Mouse (Mus musculus) mouse embryonic stem cell (cell line): ENCODE data around the gene Map2k1.
"Not testable (repeated sequence)": the region's sequence is repeated elsewhere in the genome, so short reads cannot be mapped to it uniquely, and the experiment has no call there.

Experiments
- in situ Hi-C, 2 experiments: fragments of 300-500 bp; cut with MboI; formaldehyde crosslinking; loops; 1 replicate in 1 of 2; 3 replicates in 1 of 2; pipeline ENCODE4 v1.14.3; 2019 to 2020; ENCODE audit warnings: low sequenced_read_pairs in 2 of 2, low pct_unique_long_range_greater_than_20kb in 1 of 2, mixed read lengths in 1 of 2; ENCODE audit not compliant: unreplicated experiment in 1 of 2

The Map2k1 gene

DNA sequence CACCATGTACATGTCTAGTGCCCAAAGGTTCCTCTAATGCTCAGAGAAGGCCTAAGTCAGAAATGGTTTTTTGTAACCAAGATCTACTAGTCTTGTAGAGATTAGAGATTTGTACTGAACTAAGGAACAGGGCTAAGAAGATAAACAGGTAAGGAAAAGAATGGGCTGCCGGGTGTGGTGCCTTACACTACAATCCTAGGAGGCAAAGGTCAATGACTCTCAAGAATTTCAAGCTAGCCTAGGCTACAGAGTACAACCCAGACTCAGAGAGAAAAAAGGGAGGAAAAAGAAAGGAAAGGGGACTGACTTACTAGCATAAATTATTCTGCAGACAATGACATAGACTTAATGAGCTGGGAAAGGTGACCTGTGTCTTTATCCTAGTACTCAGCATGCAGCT, 32.8 kb downstream of the Map2k1 start:
- in situ Hi-C loops = no loop called here

DNA sequence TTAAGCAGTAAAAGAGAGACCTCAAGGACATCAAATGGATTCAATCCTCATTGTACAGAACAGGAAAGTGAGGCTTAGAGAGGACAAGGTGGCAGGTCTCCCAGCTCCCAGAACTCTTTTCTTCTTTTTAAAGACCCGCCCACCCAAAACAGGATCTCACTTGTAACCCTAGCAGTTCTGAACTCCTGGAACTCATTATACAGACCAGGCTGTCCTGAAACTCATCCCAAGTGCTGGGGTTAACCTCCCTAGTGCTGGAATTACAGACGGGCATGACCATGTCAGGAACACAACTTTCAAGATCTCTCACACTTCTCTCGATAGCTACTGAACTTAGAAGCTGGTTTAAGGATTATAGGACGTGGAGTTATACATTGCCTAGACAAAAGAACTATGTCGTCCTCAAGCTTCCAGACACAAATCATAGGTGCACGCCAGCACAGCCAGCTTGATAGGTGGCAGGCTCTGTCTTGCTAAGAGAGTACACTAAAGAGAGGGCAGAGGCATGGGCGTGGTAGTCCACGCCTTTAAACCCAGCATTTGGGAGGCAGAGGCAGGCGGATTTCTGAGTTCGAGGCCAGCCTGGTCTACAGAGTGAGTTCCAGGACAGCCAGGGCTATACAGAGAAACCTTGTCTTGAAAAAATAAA, 33.5 kb downstream of the Map2k1 start:
- in situ Hi-C loops = no loop called here

DNA sequence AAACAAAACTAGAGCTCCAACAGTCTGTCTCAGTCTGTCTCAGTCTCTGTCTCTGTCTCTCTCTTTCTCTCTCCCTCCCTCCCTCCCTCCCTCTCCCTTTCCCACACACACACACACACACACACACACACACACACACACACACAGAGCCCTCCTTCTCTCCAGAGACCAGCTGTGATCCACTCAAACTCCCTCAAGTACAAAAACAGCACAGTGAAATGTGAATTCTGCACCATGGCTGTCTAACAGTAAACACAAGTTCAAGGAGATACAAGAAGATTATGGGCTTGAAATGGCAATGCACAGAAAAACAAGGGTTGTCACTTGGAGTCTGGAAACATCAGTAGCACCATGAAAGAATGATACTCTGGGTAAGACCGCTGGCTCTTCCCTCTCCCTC, 34.1 kb downstream of the Map2k1 start:
- in situ Hi-C loops = no loop called here

DNA sequence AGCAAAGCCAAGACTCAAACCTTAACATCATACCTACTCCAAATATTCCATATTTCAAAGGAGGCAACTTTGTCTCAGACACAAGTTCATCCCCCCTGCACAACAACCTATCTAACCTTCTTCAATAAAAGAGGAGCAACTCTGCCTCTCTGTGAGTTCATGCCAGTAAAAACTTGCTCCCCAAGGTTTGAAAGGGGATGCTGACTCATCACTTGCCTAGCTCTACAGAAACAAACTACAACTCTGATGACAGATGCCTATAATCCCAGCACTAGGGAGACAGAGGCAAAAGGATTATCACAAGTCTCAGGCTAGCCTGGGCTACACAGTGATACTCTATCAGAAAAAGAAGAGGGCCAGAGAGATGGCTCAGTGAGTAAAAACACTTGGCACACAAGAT, 35.5 kb downstream of the Map2k1 start:
- in situ Hi-C loops = no loop called here

DNA sequence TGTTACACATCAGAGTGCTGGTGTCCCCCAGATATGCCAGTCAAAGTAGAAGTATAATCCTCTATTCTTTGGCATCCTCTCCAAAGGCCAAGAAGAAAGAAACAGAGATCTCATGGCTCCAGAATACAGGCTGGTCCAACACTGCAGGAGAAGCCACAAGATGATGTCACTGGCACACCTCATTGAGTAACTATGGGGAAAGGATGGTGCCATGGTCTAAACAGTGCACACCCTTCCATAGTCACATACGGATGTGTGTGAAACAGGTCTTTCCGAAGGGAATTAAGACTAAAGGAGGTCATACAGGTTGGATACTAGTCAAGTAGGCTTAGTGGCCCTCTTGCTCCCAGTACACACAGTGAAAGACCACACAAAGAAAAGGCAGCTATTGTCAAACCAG, 36.8 kb downstream of the Map2k1 start:
- in situ Hi-C loops = no loop called here

DNA sequence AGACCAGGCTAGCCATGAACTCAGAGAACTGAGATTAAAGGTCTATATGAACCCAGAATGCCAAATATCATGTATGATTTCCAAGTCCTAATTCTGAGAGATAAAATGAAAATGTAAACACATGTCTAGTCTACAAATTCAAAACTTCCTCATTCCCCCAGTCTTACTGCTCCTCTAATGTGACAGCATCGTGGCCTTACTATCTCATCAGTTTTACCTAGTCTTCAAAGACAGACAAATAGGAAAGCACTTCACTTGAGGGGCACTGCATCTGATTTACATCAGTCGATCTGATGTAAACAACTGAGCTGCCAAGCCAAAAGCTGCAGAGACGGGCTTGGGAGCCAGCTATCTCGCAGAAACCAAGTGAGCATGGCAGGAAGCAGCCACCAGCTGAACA, 37.3 kb downstream of the Map2k1 start:
- in situ Hi-C loops = no loop called here

DNA sequence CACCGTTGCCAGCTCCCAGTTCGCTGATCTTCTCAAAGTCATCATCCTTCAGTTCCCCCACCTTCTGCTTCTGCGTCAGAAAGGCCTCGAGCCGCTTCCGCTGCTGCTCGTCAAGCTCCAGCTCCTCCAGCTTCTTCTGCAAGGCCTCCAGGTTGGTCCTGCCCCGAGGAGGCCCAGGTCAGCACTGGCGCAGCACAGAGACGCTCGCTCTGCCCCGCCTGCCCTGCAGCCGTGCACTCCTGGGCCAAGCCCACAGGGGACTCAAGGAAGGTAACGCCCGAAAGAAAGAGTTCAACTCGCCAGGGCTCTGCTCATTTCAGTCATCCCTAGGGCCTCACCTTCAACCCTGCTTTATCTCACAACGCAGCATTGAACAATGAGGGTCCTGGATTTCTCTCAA, 39.0 kb downstream of the Map2k1 start:
- in situ Hi-C loops = no loop called here

DNA sequence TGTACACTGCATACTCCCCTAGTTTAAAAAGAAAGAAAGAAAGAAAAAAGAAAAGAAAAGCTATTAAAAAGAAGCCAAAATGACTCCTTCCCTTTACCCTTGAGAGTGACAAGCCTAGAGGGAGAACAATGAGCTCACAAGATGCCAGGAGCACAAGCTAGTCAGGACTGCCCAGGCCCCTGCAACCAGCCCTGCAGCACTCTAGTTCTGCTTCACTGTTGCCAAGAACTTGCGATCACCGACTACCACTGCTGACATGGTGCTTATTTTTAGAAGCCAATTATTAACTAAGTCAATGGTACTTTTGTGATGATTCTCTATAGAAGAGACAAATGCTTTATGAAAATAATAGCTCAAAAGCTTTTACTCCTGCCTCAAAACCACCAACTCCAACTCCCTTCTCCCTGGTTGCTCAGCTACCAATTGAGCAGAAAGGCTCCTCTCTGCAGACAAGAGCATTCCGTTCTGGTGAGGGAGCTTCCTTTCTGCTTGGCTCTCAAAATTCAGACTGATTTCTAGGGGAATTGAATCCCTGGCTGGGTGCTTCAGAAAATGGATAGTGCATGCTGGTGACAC, 45.8 kb downstream of the Map2k1 start:
- in situ Hi-C loops = no loop called here

DNA sequence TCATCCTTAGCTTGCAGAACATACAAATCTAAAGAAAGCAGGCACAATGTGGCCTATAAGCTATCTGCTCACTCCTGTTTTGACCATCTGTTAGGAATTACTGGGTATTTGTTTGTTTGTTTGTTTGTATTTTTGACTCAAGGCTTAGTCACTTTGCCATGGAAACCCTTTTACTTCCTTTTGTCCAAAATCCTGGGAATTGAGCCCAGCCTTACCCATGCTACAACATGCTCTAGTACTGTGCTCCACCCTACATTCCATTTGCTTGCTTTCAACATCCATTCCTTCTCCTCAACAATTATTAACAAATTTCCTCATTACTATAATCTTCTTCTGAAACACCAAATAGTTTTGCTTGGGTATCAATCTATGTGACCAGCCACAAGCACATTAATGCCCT, 50.6 kb downstream of the Map2k1 start:
- in situ Hi-C loops = no loop called here

DNA sequence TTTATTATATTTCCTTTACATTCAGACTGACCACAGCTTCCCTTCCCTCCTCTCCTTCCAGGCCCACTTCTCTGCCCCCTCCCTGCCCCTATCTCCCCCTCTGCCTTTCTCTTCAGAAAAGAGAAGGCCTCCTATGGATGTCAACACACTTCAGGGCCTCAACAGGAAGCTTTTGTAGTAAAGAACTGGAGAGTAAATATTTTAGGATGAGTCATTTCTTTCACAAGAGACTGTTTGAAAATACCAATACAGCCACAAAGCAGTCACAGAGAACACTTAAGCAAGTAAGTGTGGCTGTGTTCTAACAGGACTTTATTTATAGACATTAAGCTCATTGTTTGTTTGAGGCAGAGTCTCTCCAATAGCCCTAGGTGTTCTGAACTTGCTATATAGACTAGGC, 51.1 kb downstream of the Map2k1 start:
- in situ Hi-C loops = no loop called here

DNA sequence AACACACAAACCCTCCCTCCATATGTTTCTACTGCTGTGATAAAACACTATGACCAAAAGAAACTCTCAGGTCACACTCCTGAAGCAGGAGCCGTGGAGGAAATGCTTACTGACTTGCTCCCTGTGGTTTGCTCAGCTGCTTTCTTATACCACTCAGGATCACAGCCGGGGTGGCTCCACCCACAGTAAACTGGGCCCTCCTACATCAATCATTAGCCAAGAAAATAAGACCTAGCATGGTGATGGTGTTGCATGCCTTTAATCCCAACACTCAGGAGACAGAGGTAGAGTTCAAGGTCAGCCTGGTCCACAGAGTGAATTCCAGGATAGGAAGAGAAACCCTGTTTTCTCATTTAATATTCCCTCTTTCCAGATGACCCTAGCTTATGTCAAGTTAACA, 53.5 kb downstream of the Map2k1 start:
- in situ Hi-C loops = no loop called here

DNA sequence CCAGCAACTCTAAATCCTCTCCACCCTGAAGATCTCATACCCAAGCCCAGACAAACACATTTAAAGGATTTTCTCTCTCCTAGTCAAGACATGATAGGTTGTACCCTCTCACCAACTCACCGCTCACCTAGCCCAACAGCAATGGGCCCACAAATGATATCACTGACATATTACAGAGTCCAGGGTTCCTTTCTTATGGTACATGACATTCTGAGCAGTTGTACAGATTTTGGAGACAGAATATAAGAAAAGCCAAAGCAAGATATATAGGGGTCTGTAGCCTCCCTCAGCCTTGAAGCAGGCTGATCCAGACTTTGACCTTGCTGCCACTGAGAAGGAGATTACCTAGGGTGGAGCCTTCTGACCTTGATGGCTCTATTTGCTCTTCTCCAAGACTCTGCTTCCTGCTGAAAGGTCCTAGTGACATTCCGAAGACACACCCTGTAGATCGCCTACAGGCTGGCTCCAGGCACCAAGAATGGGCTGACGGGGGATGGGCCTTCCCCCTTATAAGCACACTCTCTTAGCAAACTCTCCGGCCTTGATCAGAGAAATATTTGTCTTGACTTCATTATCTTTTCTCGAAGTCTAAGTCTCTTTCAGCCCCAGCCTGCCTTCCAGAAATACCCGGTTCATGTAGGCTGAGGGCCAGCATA, 54.5 kb downstream of the Map2k1 start:
- in situ Hi-C loops = not testable (repeated sequence)

DNA sequence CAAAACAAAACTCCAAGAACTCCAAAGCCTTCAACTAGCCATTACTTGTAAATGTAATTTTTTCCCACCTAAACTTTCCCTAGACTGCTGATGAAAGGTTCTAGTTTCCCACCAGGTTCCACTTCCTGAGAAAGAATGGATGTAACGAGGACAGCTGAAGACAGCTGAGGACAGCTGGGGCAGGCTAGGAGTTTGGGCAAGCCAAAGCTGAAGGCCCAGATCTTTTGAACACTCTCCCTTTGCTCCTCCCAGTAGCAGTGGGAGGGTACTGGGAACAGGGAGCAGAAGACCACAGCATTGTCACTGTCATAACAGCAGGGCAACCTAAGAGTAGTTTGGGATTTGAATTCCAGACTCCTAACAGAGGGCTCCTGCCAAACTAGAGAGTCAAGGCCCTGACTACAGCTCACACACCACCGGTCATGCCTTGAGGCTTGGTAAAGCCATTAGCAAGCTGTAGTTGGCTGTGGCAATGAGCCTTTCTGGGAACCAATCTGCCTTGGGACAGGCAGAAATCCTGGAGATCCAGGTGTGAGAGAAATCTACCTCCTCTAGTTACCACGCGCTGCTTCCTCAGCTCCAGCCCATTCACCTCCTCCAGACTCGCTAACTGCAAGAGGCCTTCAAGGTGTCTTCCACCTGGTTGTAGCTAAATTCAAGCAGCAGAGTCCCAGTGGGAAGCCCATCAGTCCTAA, 55.2 kb downstream of the Map2k1 start:
- in situ Hi-C loops = no loop called here

DNA sequence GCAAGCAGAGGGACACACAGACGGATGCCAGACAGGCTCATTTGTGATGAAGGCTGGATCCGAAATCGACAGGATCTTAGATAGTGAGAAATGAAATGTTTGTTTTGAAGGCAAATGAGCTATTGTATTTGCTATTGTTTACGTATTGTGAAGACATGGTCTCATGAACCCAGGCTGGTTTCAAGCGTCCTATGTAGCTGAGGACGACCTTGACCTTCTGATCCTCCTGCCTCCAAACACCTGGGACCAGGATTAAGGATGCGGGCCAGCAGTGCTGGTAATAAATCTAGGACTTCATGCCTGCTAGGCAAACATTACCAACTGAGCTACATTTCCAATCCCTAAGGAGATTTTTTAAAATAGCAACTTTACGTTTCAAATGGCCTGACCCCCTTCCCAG, 55.9 kb downstream of the Map2k1 start:
- in situ Hi-C loops = no loop called here

DNA sequence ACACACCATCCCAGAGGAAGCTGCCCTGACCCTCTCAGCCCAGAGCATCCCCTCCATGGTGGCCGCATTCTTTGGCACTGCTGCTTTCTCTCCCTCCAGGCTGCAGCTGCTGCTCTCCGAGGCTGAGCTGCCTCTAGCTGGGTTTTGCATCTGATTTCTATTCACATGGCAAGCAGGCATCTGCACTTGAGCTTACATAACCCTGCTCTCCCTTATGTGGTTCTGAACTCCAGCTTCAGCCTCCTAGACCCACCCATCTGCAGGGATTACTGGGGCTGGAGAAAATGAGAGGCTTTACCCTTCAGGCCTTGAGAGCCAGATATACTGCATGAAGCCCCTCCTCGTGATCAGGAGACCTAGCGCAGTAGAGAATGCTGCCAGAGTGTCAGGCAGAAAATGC, 57.9 kb downstream of the Map2k1 start:
- in situ Hi-C loops = no loop called here

DNA sequence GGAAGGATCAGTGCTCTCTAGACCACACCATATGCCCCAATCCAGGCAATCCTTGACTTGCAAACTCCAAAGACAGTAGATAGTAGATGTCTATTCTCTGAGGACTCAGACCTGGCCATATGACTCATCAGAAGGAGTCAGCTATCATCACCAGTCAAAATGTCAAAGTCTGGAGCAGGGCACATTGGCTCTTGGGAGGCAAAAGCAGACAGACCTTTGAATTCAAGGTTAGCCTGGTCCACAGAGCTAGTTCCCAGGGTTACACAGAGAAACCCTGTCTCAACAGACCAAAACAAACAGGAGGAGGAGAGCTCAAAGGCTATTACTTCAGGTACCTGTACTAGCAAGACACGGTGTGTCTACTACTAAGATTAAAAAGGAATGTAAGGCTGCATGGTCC, 59.6 kb downstream of the Map2k1 start:
- in situ Hi-C loops = no loop called here

DNA sequence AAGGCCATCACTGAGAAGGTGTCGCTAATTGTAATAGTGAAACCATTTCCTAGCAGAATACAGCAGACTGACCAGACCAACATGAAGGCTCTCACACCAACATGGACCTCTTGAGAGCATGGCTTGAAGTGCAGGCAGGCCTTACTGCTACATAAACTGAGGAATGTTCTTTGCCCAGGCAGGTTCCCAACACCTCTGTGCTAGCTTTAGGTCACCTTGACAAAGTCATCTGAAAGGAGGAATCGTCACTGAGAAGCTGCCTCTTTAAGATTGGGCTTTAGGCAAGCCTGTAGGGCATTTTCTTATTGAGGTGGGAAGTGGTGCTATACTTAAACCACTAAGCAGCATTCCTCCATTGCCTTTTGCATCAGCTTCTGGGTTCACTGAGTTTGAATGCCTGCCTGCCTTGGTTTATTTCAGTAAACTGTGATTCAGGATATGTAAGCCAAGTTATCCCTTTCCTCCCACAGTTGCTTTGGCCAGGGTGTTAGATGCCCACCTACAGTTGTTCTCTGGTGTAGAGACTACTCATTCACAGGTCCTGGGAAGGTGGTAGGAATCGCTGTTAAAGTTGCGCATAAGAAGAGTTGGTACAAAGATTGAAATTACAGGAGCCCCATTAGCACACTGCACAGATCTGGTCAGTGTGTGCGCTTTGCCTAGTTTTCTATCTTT, 69.1 kb downstream of the Map2k1 start:
- in situ Hi-C loops = no loop called here

DNA sequence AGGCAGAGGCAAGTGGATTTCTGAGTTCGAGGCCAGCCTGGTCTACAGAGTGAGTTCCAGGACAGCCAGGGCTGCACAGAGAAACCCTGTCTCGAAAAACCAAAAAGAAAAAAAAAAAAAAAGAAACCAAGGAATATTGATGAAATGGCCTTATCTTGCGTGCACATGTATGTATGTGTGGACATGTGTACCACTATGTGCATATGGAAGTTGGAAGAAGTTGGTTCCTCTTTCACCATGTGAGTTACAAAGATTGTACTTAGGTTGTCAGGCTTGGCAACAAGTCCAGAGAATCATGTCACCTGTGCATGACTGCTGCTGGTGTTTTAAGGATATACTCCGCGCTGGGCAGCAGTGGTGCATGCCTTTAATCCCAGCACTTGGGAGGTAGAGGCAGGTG, 70.1 kb downstream of the Map2k1 start:
- in situ Hi-C loops = not testable (repeated sequence)

DNA sequence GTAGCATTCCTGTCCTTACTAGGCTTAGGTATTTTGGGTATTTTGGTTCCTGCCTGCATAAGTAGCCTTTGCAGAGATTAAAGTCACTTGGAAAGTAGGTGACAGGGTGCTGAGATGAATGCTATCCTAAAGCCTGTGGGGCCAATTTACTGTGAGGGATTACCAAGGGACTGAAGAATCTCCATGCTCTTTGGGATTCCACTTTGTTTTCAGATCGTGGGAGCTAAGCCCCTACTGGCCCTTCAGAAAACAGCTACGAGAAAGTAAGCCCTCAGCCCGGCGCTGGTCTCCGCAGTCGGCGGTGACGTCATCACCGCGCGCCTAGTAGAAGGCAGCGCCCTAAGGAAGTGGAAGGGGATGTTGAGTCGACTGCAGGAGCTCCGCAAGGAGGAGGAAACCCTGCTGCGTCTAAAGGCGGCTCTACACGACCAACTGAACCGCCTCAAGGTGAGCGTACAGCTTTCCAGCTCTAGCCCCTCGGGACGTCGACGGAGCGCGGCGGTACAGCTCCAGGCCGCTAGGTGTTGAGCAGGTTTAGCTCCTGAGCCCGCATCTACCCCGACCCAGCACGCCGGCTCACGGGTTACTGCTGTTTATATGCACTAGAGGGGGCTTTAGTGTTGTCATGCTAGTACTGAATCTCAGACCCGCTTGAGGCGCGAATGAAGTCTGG, 74.3 kb downstream of the Map2k1 start, which contains the start of gene Snapc5:
Gene Snapc5, plus strand, starts transcription at position 301 of the 673 bp plus-strand sequence.
- in situ Hi-C loops = no loop called here
